Mouse (Mus musculus) intestine, embryonic 15.5 days (tissue): ENCODE results near the gene Rbm24. TPM values are rescaled to one million over a fixed set of nuclear protein-coding genes. Genes with fewer than 3 reads are reported as not detected.
A peak's percentile ranks its signal among the peaks of the same experiment; 100 is the strongest.

Experiments
- ATAC-seq: fragments of 200-750 bp; cut with Nextera tagmentation; 2 replicates; pipeline ENCODE4 v1.8.0; 2017; ENCODE audit warnings: moderate TSS enrichment, moderate library complexity
- H3K27ac ChIP-seq: fragments of 300-500 bp; sonication (generic); 2 replicates; pipeline ENCODE4 v1.5.1; 2015; ENCODE audit warnings: mild to moderate bottlenecking, inconsistent platforms
- H3K27me3 ChIP-seq: fragments of 300-500 bp; sonication (generic); replicated peaks from 2 replicates; pipeline ENCODE4 v1.6.1; 2015; ENCODE audit warnings: inconsistent platforms
- H3K36me3 ChIP-seq: fragments of 300-500 bp; sonication (generic); 2 replicates; pipeline ENCODE4 v1.6.1; 2015; ENCODE audit warnings: inconsistent platforms
- H3K4me1 ChIP-seq: fragments of 300-500 bp; sonication (generic); replicated peaks from 2 replicates; pipeline ENCODE4 v1.6.1; 2015; ENCODE audit warnings: inconsistent platforms
- H3K4me2 ChIP-seq: fragments of 300-500 bp; sonication (generic); replicated peaks from 2 replicates; pipeline ENCODE4 v1.6.1; 2015; ENCODE audit warnings: mild to moderate bottlenecking, inconsistent platforms
- H3K4me3 ChIP-seq: fragments of 300-500 bp; sonication (generic); replicated peaks from 2 replicates; pipeline ENCODE4 v1.5.1; 2015; ENCODE audit warnings: inconsistent platforms
- H3K9ac ChIP-seq: fragments of 300-500 bp; sonication (generic); 2 replicates; pipeline ENCODE4 v1.6.1; 2015; ENCODE audit warnings: inconsistent platforms
- H3K9me3 ChIP-seq: fragments of 300-500 bp; sonication (generic); 2 replicates; pipeline ENCODE4 v1.6.1; 2016; ENCODE audit warnings: inconsistent platforms
- WGBS: fragments of 180-500 bp; shearing (Covaris S2); methylation state at CpG from one replicate; pipeline ENCODE4 v1.1.7; 2015; 5-methylcytosine and 5-hydroxymethylcytosine counted together
- polyA plus RNA-seq: library from polyadenylated mRNA; unstranded; fragments of >200 nt; fragmentation: Nextera tagmentation; extraction: Ambion mirVana; gene quantifications from 2 replicates; pipeline ENCODE4 v1.2.1, GENCODE M21; 2015

The Rbm24 gene
- 1.7 and 2.0 TPM in 2 replicates for polyA plus RNA-seq

GRCm38 (mm10) chr13:46418141-46418601 lies at the start of gene Rbm24:
Gene Rbm24, plus strand, starts transcription at chr13:46418434.
- Histone ChIP-seq H3K9me3 (no peaks in the 10 kb centered on the region), H3K4me1 (0 out of 2 replicates have a peak, but pooled peaks cover 2% of the 10 kb centered on the region), H3K27ac (peak within 1 kb of the TSS; percentile 51), H3K4me2 (peak within 1 kb of the TSS; percentile 98), H3K27me3 (peaks cover 3% of the 10 kb centered on the region; the same call in 1 of the 2 replicates), H3K9ac (peak within 1 kb of the TSS; percentile 64), H3K36me3 (no peaks in the 10 kb centered on the region), H3K4me3 (peak within 1 kb of the TSS; percentile 66)
- under 1% methylated on average over 38 of the region's 41 CpGs for WGBS
- ATAC-seq: peak; percentile 87

GRCm38 (mm10) chr13:46372884-46373283 lies 45.4 kb upstream of the Rbm24 start:
- ATAC-seq: no peak
- Histone ChIP-seq H3K4me1 (no peaks in the 10 kb centered on the region), H3K4me2 (no peak overlapping the region), H3K27me3 (no peaks in the 10 kb centered on the region), H3K4me3 (no peak overlapping the region), H3K27ac (no peak overlapping the region), H3K36me3 (no peaks in the 10 kb centered on the region), H3K9me3 (no peaks in the 10 kb centered on the region), H3K9ac (no peak overlapping the region)
- 71% methylated on average over 7 of the region's 7 CpGs for WGBS

GRCm38 (mm10) chr13:46375371-46375770 lies 42.9 kb upstream of the Rbm24 start:
- H3K9ac ChIP-seq: no peak overlapping the region
- no peaks in the 10 kb centered on the region for H3K27me3 ChIP-seq
- H3K4me3 ChIP-seq: no peak overlapping the region
- WGBS: 72% methylated on average over 1 of the region's 1 CpGs
- H3K9me3 ChIP-seq: no peaks in the 10 kb centered on the region
- H3K4me2 ChIP-seq: no peak overlapping the region
- no peaks in the 10 kb centered on the region for H3K36me3 ChIP-seq
- no peaks in the 10 kb centered on the region for H3K4me1 ChIP-seq
- no peak for ATAC-seq
- H3K27ac ChIP-seq: no peak overlapping the region

GRCm38 (mm10) chr13:46387396-46387795 lies 30.8 kb upstream of the Rbm24 start:
- Histone ChIP-seq H3K4me1 (no peaks in the 10 kb centered on the region), H3K36me3 (no peaks in the 10 kb centered on the region), H3K9ac (no peak overlapping the region), H3K4me2 (no peak overlapping the region), H3K27me3 (no peaks in the 10 kb centered on the region), H3K9me3 (no peaks in the 10 kb centered on the region), H3K4me3 (no peak overlapping the region), H3K27ac (no peak overlapping the region)
- WGBS: 87% methylated on average over 8 of the region's 8 CpGs
- ATAC-seq: no peak

GRCm38 (mm10) chr13:46391654-46392053 lies 26.6 kb upstream of the Rbm24 start:
- Histone ChIP-seq H3K4me3 (no peak overlapping the region), H3K4me1 (no peaks in the 10 kb centered on the region), H3K9me3 (no peaks in the 10 kb centered on the region), H3K27ac (no peak overlapping the region), H3K9ac (no peak overlapping the region), H3K27me3 (no peaks in the 10 kb centered on the region), H3K36me3 (no peaks in the 10 kb centered on the region), H3K4me2 (no peak overlapping the region)
- ATAC-seq: no peak
- 73% methylated on average over 1 of the region's 1 CpGs for WGBS

- no peak overlapping the region for H3K4me2 ChIP-seq
- H3K27ac ChIP-seq: no peak overlapping the region
- no peaks in the 10 kb centered on the region for H3K27me3 ChIP-seq
- no peak for ATAC-seq
- H3K4me1 ChIP-seq: no peaks in the 10 kb centered on the region
- no peak overlapping the region for H3K4me3 ChIP-seq
- H3K9me3 ChIP-seq: no peaks in the 10 kb centered on the region
- 75% methylated on average over 4 of the region's 4 CpGs for WGBS
- H3K36me3 ChIP-seq: no peaks in the 10 kb centered on the region
- no peak overlapping the region for H3K9ac ChIP-seq
Measured at GRCm38 (mm10) chr13:46392893-46393292, 25.3 kb upstream of the Rbm24 start.

DNA sequence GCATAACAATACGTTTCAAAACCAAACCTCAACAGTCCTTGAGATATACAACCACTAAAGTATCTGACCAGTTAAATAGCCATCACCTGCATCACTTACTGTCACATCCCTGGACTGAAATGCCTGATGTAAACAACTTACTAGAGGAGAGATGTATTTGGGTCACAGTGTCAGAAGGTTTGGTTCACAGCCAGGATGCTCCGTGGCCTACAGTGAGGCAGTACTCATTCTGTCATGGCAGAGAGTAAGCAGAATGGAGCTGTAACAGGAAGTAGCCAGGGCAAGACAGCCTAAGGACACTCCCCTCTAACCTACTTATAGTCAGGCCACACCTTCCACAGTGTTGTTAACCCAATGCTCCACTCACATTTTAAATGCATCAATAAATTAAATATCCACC lies 24.3 kb upstream of the Rbm24 start:
- H3K4me2 ChIP-seq: no peak overlapping the region
- 60% methylated on average over 2 of the region's 2 CpGs for WGBS
- ATAC-seq: no peak
- H3K9ac ChIP-seq: no peak overlapping the region
- H3K27ac ChIP-seq: no peak overlapping the region
- H3K9me3 ChIP-seq: no peaks in the 10 kb centered on the region
- H3K36me3 ChIP-seq: no peaks in the 10 kb centered on the region
- H3K4me1 ChIP-seq: no peaks in the 10 kb centered on the region
- no peaks in the 10 kb centered on the region for H3K27me3 ChIP-seq
- H3K4me3 ChIP-seq: no peak overlapping the region

GRCm38 (mm10) chr13:46397235-46397634 lies 21.0 kb upstream of the Rbm24 start:
- no peak overlapping the region for H3K4me2 ChIP-seq
- no peak overlapping the region for H3K27ac ChIP-seq
- 71% methylated on average over 3 of the region's 3 CpGs for WGBS
- H3K4me3 ChIP-seq: no peak overlapping the region
- H3K27me3 ChIP-seq: no peaks in the 10 kb centered on the region
- H3K9ac ChIP-seq: no peak overlapping the region
- no peaks in the 10 kb centered on the region for H3K36me3 ChIP-seq
- no peak for ATAC-seq
- no peaks in the 10 kb centered on the region for H3K9me3 ChIP-seq
- H3K4me1 ChIP-seq: no peaks in the 10 kb centered on the region

- Histone ChIP-seq H3K9me3 (no peaks in the 10 kb centered on the region), H3K4me3 (no peak overlapping the region), H3K9ac (no peak overlapping the region), H3K27me3 (no peaks in the 10 kb centered on the region), H3K36me3 (no peaks in the 10 kb centered on the region), H3K4me2 (no peak overlapping the region), H3K27ac (no peak overlapping the region), H3K4me1 (no peaks in the 10 kb centered on the region)
- WGBS: 86% methylated on average over 1 of the region's 1 CpGs
- ATAC-seq: no peak
Measured at GRCm38 (mm10) chr13:46407151-46407550, 11.1 kb upstream of the Rbm24 start.

- Histone ChIP-seq H3K36me3 (no peaks in the 10 kb centered on the region), H3K4me2 (no peak overlapping the region), H3K27ac (no peak overlapping the region), H3K9ac (no peak overlapping the region), H3K4me3 (no peak overlapping the region), H3K9me3 (no peaks in the 10 kb centered on the region), H3K27me3 (no peaks in the 10 kb centered on the region), H3K4me1 (no peaks in the 10 kb centered on the region)
- ATAC-seq: no peak
Measured at GRCm38 (mm10) chr13:46412247-46412646, 6.0 kb upstream of the Rbm24 start.

- H3K27me3 ChIP-seq: peaks cover 3% of the 10 kb centered on the region; the same call in 1 of the 2 replicates
- H3K4me2 ChIP-seq: no peak overlapping the region
- no peak overlapping the region for H3K9ac ChIP-seq
- no peak overlapping the region for H3K27ac ChIP-seq
- 0 out of 2 replicates have a peak, but pooled peaks cover 2% of the 10 kb centered on the region for H3K4me1 ChIP-seq
- no peak overlapping the region for H3K4me3 ChIP-seq
- H3K36me3 ChIP-seq: no peaks in the 10 kb centered on the region
- H3K9me3 ChIP-seq: no peaks in the 10 kb centered on the region
- ATAC-seq: no peak
- 66% methylated on average over 10 of the region's 10 CpGs for WGBS
Measured at GRCm38 (mm10) chr13:46413588-46413987, 4.6 kb upstream of the Rbm24 start.

- Histone ChIP-seq H3K4me1 (0 out of 2 replicates have a peak, but pooled peaks cover 2% of the 10 kb centered on the region), H3K36me3 (no peaks in the 10 kb centered on the region), H3K4me3 (no peak overlapping the region), H3K9me3 (no peaks in the 10 kb centered on the region), H3K4me2 (no peak overlapping the region), H3K27me3 (peaks cover 3% of the 10 kb centered on the region; the same call in 1 of the 2 replicates), H3K9ac (no peak overlapping the region), H3K27ac (no peak overlapping the region)
- no peak for ATAC-seq
- WGBS: 83% methylated on average over 8 of the region's 8 CpGs
Measured at GRCm38 (mm10) chr13:46414050-46414449, 4.2 kb upstream of the Rbm24 start.

GRCm38 (mm10) chr13:46416021-46416420 lies 2.2 kb upstream of the Rbm24 start:
- Histone ChIP-seq H3K27ac (no peak overlapping the region), H3K4me1 (0 out of 2 replicates have a peak, but pooled peaks cover 2% of the 10 kb centered on the region), H3K4me2 (no peak overlapping the region), H3K27me3 (peaks cover 3% of the 10 kb centered on the region; the same call in 1 of the 2 replicates), H3K4me3 (no peak overlapping the region), H3K36me3 (no peaks in the 10 kb centered on the region), H3K9me3 (no peaks in the 10 kb centered on the region), H3K9ac (no peak overlapping the region)
- WGBS: 86% methylated on average over 8 of the region's 8 CpGs
- no peak for ATAC-seq
